Mouse (Mus musculus) ES-E14 (cell line): ENCODE measurements at regions not wholly inside any gene's neighbourhood (a gene's known extent, or its start where the extent isn't known, plus 50 kb on each side); places are given as distances from the start of the nearest gene placed in this dataset.

Source experiments
- DNase-seq: peaks from one replicate; pipeline ENCODE4 v3.0.0-alpha.2; 2013; ENCODE audit warnings: low read depth, low spot score
- H3K27ac ChIP-seq: 2 replicates; pipeline ENCODE4 v1.5.1; 2012; ENCODE audit warnings: low read depth, mild to moderate bottlenecking, low read length, moderate library complexity, mixed read lengths; ENCODE audit not compliant: poor library complexity, insufficient read depth, severe bottlenecking
- H3K36me3 ChIP-seq: 2 replicates; pipeline ENCODE4 v1.6.1; 2012; ENCODE audit warnings: mild to moderate bottlenecking, low read length, moderate library complexity, mixed read lengths; ENCODE audit not compliant: control insufficient read depth, poor library complexity, insufficient read depth, severe bottlenecking
- H3K4me1 ChIP-seq, 2 experiments: fragments of 150-350 bp in 1 of 2; sonication (generic) in 1 of 2; 2 replicates each; pipeline ENCODE4 v1.6.1; 2012; ENCODE audit warnings: low read length in 2 of 2, mild to moderate bottlenecking in 1 of 2, mixed read lengths in 1 of 2; ENCODE audit not compliant: control insufficient read depth in 2 of 2, insufficient read depth in 2 of 2, poor library complexity in 1 of 2
- H3K4me3 ChIP-seq, 2 experiments: fragments of 150-350 bp in 1 of 2; sonication (generic) in 1 of 2; 2 replicates each; pipeline ENCODE4 v1.5.1; 2012; ENCODE audit warnings: low read length in 2 of 2, low read depth in 1 of 2, mild to moderate bottlenecking in 1 of 2, mixed read lengths in 1 of 2; ENCODE audit not compliant: insufficient read depth in 1 of 2, poor library complexity in 1 of 2, severe bottlenecking in 1 of 2
- H3K9ac ChIP-seq: 2 replicates; pipeline ENCODE4 v1.6.1; 2012; ENCODE audit warnings: low read depth, mild to moderate bottlenecking, low read length, mixed read lengths; ENCODE audit not compliant: poor library complexity, insufficient read depth, severe bottlenecking
- H3K9me3 ChIP-seq: fragments of 150-350 bp; sonication (generic); 2 replicates; pipeline ENCODE4 v1.6.1; 2012; ENCODE audit warnings: low read depth, mild to moderate bottlenecking, low read length; ENCODE audit not compliant: control insufficient read depth, insufficient read depth
- CHD2 ChIP-seq: IDR thresholded peaks from 2 replicates; pipeline ENCODE4 v1.6.1; 2014; ENCODE audit warnings: mild to moderate bottlenecking, low read depth, low read length, inconsistent platforms
- HCFC1 ChIP-seq: IDR thresholded peaks from 2 replicates; pipeline ENCODE4 v1.6.1; 2012; ENCODE audit warnings: low read length, inconsistent platforms, borderline replicate concordance; ENCODE audit not compliant: insufficient read depth
- MAFK ChIP-seq: IDR thresholded peaks from 2 replicates; pipeline ENCODE4 v1.6.1; 2014; ENCODE audit warnings: mild to moderate bottlenecking, low read depth, low read length, inconsistent platforms; ENCODE audit not compliant: insufficient read depth
- ZC3H11A ChIP-seq: IDR thresholded peaks from 2 replicates; pipeline ENCODE4 v1.6.1; 2012; ENCODE audit warnings: low read depth, mild to moderate bottlenecking, inconsistent platforms, low read length, borderline replicate concordance
- ZNF384 ChIP-seq: IDR thresholded peaks from 2 replicates; pipeline ENCODE4 v1.6.1; 2012; ENCODE audit warnings: low read depth, low read length, inconsistent platforms
- in situ Hi-C, 2 experiments: fragments of 600-800 bp; cut with MboI; formaldehyde crosslinking; loops; one replicate each; pipeline ENCODE4 v1.15.1; 2025; ENCODE audit warnings: low sequenced_read_pairs in 2 of 2, inconsistent platforms in 1 of 2; ENCODE audit not compliant: unreplicated experiment in 2 of 2

GRCm38 (mm10) chr3:151670628-151671027 lies 79.1 kb downstream of the Ifi44 start:
- Histone ChIP-seq H3K9me3 (no peaks in the 10 kb centered on the region), H3K9ac (no peak overlapping the region), H3K4me1 (no peaks in the 10 kb centered on the region), H3K4me3 (no peak overlapping the region), H3K36me3 (no peaks in the 10 kb centered on the region), H3K27ac (no peak overlapping the region)
- TF ChIP-seq ZNF384 (no peak), CHD2 (no peak), ZC3H11A (no peak), HCFC1 (no peak), MAFK (no peak)
- no peak for DNase-seq
- in situ Hi-C loops: no loop called here

DNA sequence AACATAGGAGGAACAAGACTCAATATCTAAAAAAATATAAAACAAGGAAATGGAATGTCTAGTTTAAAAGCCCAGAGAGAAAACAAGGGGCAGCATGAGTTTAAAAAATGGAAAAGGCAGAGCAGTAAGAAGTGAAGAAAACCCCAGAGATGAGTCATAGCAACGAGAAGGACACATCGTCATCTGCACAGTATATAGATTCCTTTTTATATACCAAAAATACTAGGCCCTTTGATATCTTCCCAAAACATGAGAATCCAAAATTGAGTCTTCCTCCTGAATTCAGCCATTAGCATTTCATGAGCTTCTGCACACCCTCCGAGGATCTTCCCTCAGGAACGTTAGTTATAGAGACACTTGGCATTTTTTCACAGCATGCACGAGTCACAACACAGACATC lies 96.5 kb downstream of the Ifi44 start:
- in situ Hi-C loops: no loop called here
- Histone ChIP-seq H3K4me1 (no peaks in the 10 kb centered on the region), H3K36me3 (no peaks in the 10 kb centered on the region), H3K4me3 (no peak overlapping the region), H3K27ac (no peak overlapping the region), H3K9ac (no peak overlapping the region), H3K9me3 (no peaks in the 10 kb centered on the region)
- TF ChIP-seq CHD2 (no peak), HCFC1 (no peak), ZC3H11A (no peak), MAFK (no peak), ZNF384 (no peak)
- no peak for DNase-seq

DNA sequence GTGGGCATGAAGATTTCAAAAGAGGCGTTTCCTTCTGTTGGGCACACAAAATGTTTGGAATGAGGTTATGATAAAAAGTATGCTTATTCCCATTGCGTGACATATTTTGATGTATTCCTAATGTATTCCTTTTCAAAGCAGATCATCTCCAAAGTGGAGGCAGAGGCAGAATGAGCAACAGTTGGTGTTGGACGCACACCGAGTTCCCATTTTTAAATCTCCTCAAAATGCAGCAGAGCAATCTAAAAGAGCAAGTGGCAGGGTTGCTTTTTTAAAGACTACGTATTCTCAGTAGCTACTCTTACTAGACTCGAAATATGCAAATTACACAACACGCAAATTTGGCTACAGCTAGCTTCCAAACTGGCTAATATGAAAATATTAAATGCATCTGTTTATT lies 98.2 kb downstream of the Ifi44 start:
- no peaks in the 10 kb centered on the region for H3K4me1 ChIP-seq
- no peak for DNase-seq
- no peak overlapping the region for H3K4me3 ChIP-seq
- no peak overlapping the region for H3K27ac ChIP-seq
- no peaks in the 10 kb centered on the region for H3K9me3 ChIP-seq
- H3K36me3 ChIP-seq: no peaks in the 10 kb centered on the region
- TF ChIP-seq ZC3H11A (no peak), CHD2 (no peak), HCFC1 (no peak), MAFK (no peak), ZNF384 (no peak)
- H3K9ac ChIP-seq: no peak overlapping the region
- in situ Hi-C loops: no loop called here

GRCm38 (mm10) chr3:151647637-151648036 lies 102.1 kb downstream of the Ifi44 start:
- no peak overlapping the region for H3K27ac ChIP-seq
- in situ Hi-C loops: no loop called here
- no peak overlapping the region for H3K9ac ChIP-seq
- TF ChIP-seq ZC3H11A (no peak), HCFC1 (no peak), CHD2 (no peak)
- H3K9me3 ChIP-seq: no peaks in the 10 kb centered on the region
- H3K4me1 ChIP-seq: no peaks in the 10 kb centered on the region
- H3K4me3 ChIP-seq: no peak overlapping the region
- no peaks in the 10 kb centered on the region for H3K36me3 ChIP-seq
- DNase-seq: peak; percentile 25

DNA sequence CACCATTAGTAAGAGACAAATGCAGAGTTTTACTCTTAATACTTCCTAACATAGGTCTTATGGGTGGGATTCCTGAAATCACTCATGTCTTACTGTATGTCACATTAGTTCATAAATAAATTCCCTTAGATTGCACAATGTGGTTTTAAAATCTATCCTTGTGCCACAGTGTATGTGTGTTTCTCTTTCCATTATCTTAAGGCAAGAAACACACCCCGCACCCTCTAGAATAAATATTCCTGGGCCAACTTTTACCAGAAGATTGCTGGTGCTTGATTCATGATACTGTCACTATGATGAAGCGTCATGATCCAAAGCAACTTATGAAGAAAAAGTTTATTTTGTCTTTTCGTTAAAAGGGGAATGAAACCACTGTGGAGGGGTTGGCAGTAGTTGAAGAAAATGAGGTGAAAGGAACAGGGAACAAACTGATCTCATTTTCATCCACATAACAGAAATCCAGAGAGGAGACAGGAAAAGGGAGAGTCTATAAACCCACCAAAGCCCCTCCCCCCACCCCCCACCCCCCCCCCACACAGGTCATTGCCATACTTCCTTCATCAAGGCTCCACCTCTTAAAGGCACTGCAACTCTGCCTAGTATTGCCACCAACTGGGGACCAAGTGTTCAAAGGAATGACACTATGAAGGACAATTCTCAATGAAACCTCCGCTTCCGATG lies 110.2 kb downstream of the Ifi44 start:
- Histone ChIP-seq H3K4me3 (no peak overlapping the region), H3K27ac (no peak overlapping the region), H3K36me3 (no peaks in the 10 kb centered on the region), H3K4me1 (no peaks in the 10 kb centered on the region), H3K9ac (no peak overlapping the region), H3K9me3 (no peaks in the 10 kb centered on the region)
- no peak for TF ChIP-seq ZNF384
- no peak for TF ChIP-seq ZC3H11A
- in situ Hi-C loops: no loop called here
- no peak for DNase-seq
